Mouse (Mus musculus) hindbrain, postnatal 0 days (tissue): ENCODE measurements around the gene Gm20916. TPM values are rescaled to one million over a fixed set of nuclear protein-coding genes. Genes with fewer than 3 reads are reported as not detected.
"Not testable (repeated sequence)": the region's sequence is repeated elsewhere in the genome, so short reads cannot be mapped to it uniquely, and the experiment has no call there.

ENCODE experiments used
- ATAC-seq: fragments of 200-750 bp; cut with Nextera tagmentation; 2 replicates; pipeline ENCODE4 v1.8.0; 2017; ENCODE audit warnings: mild to moderate bottlenecking, moderate TSS enrichment, moderate library complexity
- DNase-seq: peaks from one replicate; pipeline ENCODE4 v3.0.0-alpha.2; 2015; ENCODE audit warnings: low spot score
- H3K27ac ChIP-seq: fragments of 300-500 bp; sonication (generic); 2 replicates; pipeline ENCODE4 v1.5.1; 2014; ENCODE audit warnings: mild to moderate bottlenecking
- H3K27me3 ChIP-seq: fragments of 300-500 bp; sonication (generic); 2 replicates; pipeline ENCODE4 v1.6.1; 2014; ENCODE audit warnings: low read length, mixed read lengths; ENCODE audit not compliant: insufficient read depth
- H3K36me3 ChIP-seq: fragments of 300-500 bp; sonication (generic); 2 replicates; pipeline ENCODE4 v1.6.1; 2014; ENCODE audit warnings: low read length, mixed read lengths; ENCODE audit not compliant: insufficient read depth
- H3K4me1 ChIP-seq: fragments of 300-500 bp; sonication (generic); 2 replicates; pipeline ENCODE4 v1.6.1; 2014; ENCODE audit warnings: antibody characterized with exemption, low read length, mixed read lengths; ENCODE audit not compliant: insufficient read depth
- H3K4me2 ChIP-seq: fragments of 300-500 bp; sonication (generic); 2 replicates; pipeline ENCODE4 v1.6.1; 2014; ENCODE audit warnings: low read depth, mild to moderate bottlenecking, low read length, moderate library complexity, mixed read lengths
- H3K4me3 ChIP-seq: fragments of 300-500 bp; sonication (generic); 2 replicates; pipeline ENCODE4 v1.5.1; 2014; ENCODE audit warnings: low read length
- H3K9ac ChIP-seq: fragments of 300-500 bp; sonication (generic); replicated peaks from 2 replicates; pipeline ENCODE4 v1.6.1; 2014; ENCODE audit warnings: mild to moderate bottlenecking, low read length, moderate library complexity, mixed read lengths
- H3K9me3 ChIP-seq: fragments of 300-500 bp; sonication (generic); 2 replicates; pipeline ENCODE4 v1.6.1; 2016; ENCODE audit warnings: low read length, mixed read lengths
- WGBS: fragments of 180-500 bp; shearing (Covaris S2); extraction: QIAGEN DNeasy Blood & Tissue Kit; methylation state at CpG from one replicate; pipeline ENCODE4 v1.1.7; 2014; 5-methylcytosine and 5-hydroxymethylcytosine counted together
- polyA plus RNA-seq: library from polyadenylated mRNA; unstranded; fragments of >200 nt; fragmentation: Nextera tagmentation; extraction: Ambion mirVana; gene quantifications from 2 replicates; pipeline ENCODE4 v1.2.1, GENCODE M21; 2015
- total RNA-seq: library from RNA; depleted of rRNA; stranded (reverse); fragments of >200 nt; gene quantifications from 2 replicates; pipeline ENCODE4 v1.2.3, GENCODE M21; 2014; rRNA removed

Gene Gm20916
- total RNA-seq (not detected in 2 replicates), polyA plus RNA-seq (not detected in 2 replicates)

- no CpG with 5 or more reads among the region's 6 CpGs for WGBS
- not testable (repeated sequence) for H3K27ac ChIP-seq, H3K9ac ChIP-seq, H3K27me3 ChIP-seq, H3K4me2 ChIP-seq, DNase-seq, H3K9me3 ChIP-seq, H3K4me1 ChIP-seq, H3K36me3 ChIP-seq, H3K4me3 ChIP-seq, ATAC-seq
These were observed at the start of gene Gm20916 for GRCm38 (mm10) chrY:79319265-79319664. Gene Gm20916, plus strand, starts transcription at chrY:79319565.

Other genes starting within 250 kb of the Gm20916 start
- gene Gm20917, start 168.4 kb upstream of the Gm20916 start, total RNA-seq, result not detected in 2 replicates
- not detected in 2 replicates for gene Gm20917, start 168.4 kb upstream of the Gm20916 start, polyA plus RNA-seq